ENCODE assay signal across 19 mouse cellular contexts in genomic region chr11:109034072-109034471, GRCm38 (mm10).
DNase-seq lines count a peak whose midpoint lies in the region; ATAC-seq and TF ChIP-seq lines count a peak whose summit lies in the region.
"Had no signal": no experiment of that assay in that cellular context is flagged by ENCODE, and none has a peak within 500 bp of the region (broad histone marks: within the 10 kb centered on the region; RNA-seq: fewer than 3 reads in every experiment).

No protein-coding gene starts in this region.

- no peak for DNase-seq in hindbrain, embryonic 10.5 days (ENCODE audit: low spot score)
- peak; percentile 62 for DNase-seq in lung, embryonic 14.5 days
- no peak for DNase-seq in lung, postnatal 25 days (ENCODE audit: low spot score)
- peak; percentile 46 to 50 for DNase-seq in right cerebral cortex, postnatal 10 days (ENCODE audit: low spot score in 2 of 2)
- no peak for DNase-seq in right cerebral cortex, postnatal 14 days
- peak; percentile 13 for DNase-seq in stomach, postnatal 0 days (ENCODE audit: low spot score)
- DNase-seq in embryo, embryonic 11 days: no peak
- DNase-seq: cerebellum, adult 2 months; gastrocnemius, postnatal 14 days; heart, adult 18-20 months; kidney, postnatal 36 days; liver, embryonic 13.5 days; lung, postnatal 10 days; right cerebral cortex, postnatal 25 days; thymus, postnatal 14 days had no signal

- H3K4me1 ChIP-seq in hindbrain, embryonic 10.5 days (replicated peaks): peaks cover 43% of the 10 kb centered on the region
- H3K4me1 ChIP-seq in hindbrain, embryonic 13.5 days (replicated peaks): peaks cover 25% of the 10 kb centered on the region
- H3K4me1 ChIP-seq in lung, embryonic 14.5 days (ENCODE audit: insufficient read depth): 0 out of 2 replicates have a peak, but pooled peaks cover 2% of the 10 kb centered on the region
- no peaks in the 10 kb centered on the region for H3K4me1 ChIP-seq in stomach, postnatal 0 days (replicated peaks; ENCODE audit: control insufficient read depth, insufficient read depth)
- H3K4me1 ChIP-seq: embryonic facial prominence, embryonic 12.5 days; liver, embryonic 13.5 days had no signal

- H3K9me3 ChIP-seq in hindbrain, embryonic 10.5 days: no peaks in the 10 kb centered on the region
- no peaks in the 10 kb centered on the region for H3K9me3 ChIP-seq in hindbrain, embryonic 13.5 days
- no peaks in the 10 kb centered on the region for H3K9me3 ChIP-seq in lung, embryonic 14.5 days (ENCODE audit: low read depth, low read length)
- no peaks in the 10 kb centered on the region for H3K9me3 ChIP-seq in stomach, postnatal 0 days (ENCODE audit: control insufficient read depth, low read length)
- H3K9me3 ChIP-seq: embryonic facial prominence, embryonic 12.5 days; heart, embryonic 13.5 days had no signal

- H3K4me2 ChIP-seq in hindbrain, embryonic 13.5 days: no peak overlapping the region
- no peak overlapping the region for H3K4me2 ChIP-seq in lung, embryonic 14.5 days
- H3K4me2 ChIP-seq in stomach, postnatal 0 days (replicated peaks; ENCODE audit: low read depth): no peak overlapping the region
- H3K4me2 ChIP-seq: embryonic facial prominence, embryonic 12.5 days; heart, embryonic 13.5 days; liver, embryonic 13.5 days had no signal

- H3K27me3 ChIP-seq in hindbrain, embryonic 10.5 days (ENCODE audit: insufficient read depth, poor library complexity, severe bottlenecking): peaks cover 6% of the 10 kb centered on the region; the same call in 1 of the 2 replicates
- H3K27me3 ChIP-seq in hindbrain, embryonic 13.5 days: no peaks in the 10 kb centered on the region
- no peaks in the 10 kb centered on the region for H3K27me3 ChIP-seq in lung, embryonic 14.5 days (ENCODE audit: insufficient read depth, low read length)
- H3K27me3 ChIP-seq in stomach, postnatal 0 days (ENCODE audit: control insufficient read depth, insufficient read depth, low read length): no peaks in the 10 kb centered on the region

- WGBS in hindbrain, embryonic 10.5 days: 87% methylated on average over 4 of the region's 4 CpGs
- WGBS in hindbrain, embryonic 13.5 days: 43% methylated on average over 4 of the region's 4 CpGs
- WGBS in lung, embryonic 14.5 days: 36% methylated on average over 4 of the region's 4 CpGs
- WGBS in stomach, postnatal 0 days: 32% methylated on average over 4 of the region's 4 CpGs

- peak overlapping the region; percentile 75 for H3K27ac ChIP-seq in hindbrain, embryonic 10.5 days
- H3K27ac ChIP-seq in hindbrain, embryonic 13.5 days: no peak overlapping the region
- no peak overlapping the region for H3K27ac ChIP-seq in lung, embryonic 14.5 days (ENCODE audit: low read depth)
- H3K27ac ChIP-seq in stomach, postnatal 0 days (replicated peaks): no peak overlapping the region
- H3K27ac ChIP-seq: embryonic facial prominence, embryonic 12.5 days; heart, embryonic 13.5 days; liver, embryonic 13.5 days had no signal

- ATAC-seq in hindbrain, embryonic 13.5 days (ENCODE audit: low FRiP score): no peak
- no peak for ATAC-seq in lung, embryonic 14.5 days (ENCODE audit: insufficient read depth)
- ATAC-seq in stomach, postnatal 0 days (ENCODE audit: low FRiP score, low TSS enrichment): no peak
- ATAC-seq: intestine, embryonic 16.5 days had no signal

- no peak for TF ChIP-seq CTCF in lung, embryonic 14.5 days (IDR thresholded peaks at IDR 0.05; ENCODE audit: low read depth)
- no peak for TF ChIP-seq CTCF in stomach, postnatal 0 days (IDR thresholded peaks at IDR 0.05; ENCODE audit: low read depth)

- no peaks in the 10 kb centered on the region for H3K36me3 ChIP-seq in hindbrain, embryonic 10.5 days
- H3K36me3 ChIP-seq in hindbrain, embryonic 13.5 days: no peaks in the 10 kb centered on the region
- H3K36me3 ChIP-seq in lung, embryonic 14.5 days (ENCODE audit: insufficient read depth): no peaks in the 10 kb centered on the region
- no peaks in the 10 kb centered on the region for H3K36me3 ChIP-seq in stomach, postnatal 0 days (ENCODE audit: control insufficient read depth, insufficient read depth, low read length)
- H3K36me3 ChIP-seq: embryonic facial prominence, embryonic 12.5 days; heart, embryonic 13.5 days; liver, embryonic 13.5 days had no signal

- H3K9ac ChIP-seq in hindbrain, embryonic 13.5 days: no peak overlapping the region
- H3K9ac ChIP-seq in lung, embryonic 14.5 days: no peak overlapping the region
- H3K9ac ChIP-seq in stomach, postnatal 0 days (ENCODE audit: low read length): no peak overlapping the region
- H3K9ac ChIP-seq: embryonic facial prominence, embryonic 12.5 days; heart, embryonic 13.5 days; liver, embryonic 13.5 days had no signal

- H3K4me3 ChIP-seq in hindbrain, embryonic 10.5 days: no peak overlapping the region
- no peak overlapping the region for H3K4me3 ChIP-seq in hindbrain, embryonic 13.5 days
- H3K4me3 ChIP-seq in lung, embryonic 14.5 days (ENCODE audit: low read depth, low read length): no peak overlapping the region
- no peak overlapping the region for H3K4me3 ChIP-seq in stomach, postnatal 0 days (ENCODE audit: low read depth, low read length)
- H3K4me3 ChIP-seq: embryonic facial prominence, embryonic 12.5 days; heart, embryonic 13.5 days; liver, embryonic 13.5 days had no signal

- no peak for TF ChIP-seq EP300 in stomach, postnatal 0 days (optimal IDR thresholded peaks at IDR 0.05)

Comparison
In these comparisons a context has a peak if more than half of its experiments do, and no peak if none do; other contexts are left out.
1. DNase-seq: peak in lung, embryonic 14.5 days (single experiment), right cerebral cortex, postnatal 10 days (2 of 2) and stomach, postnatal 0 days (single experiment); none in hindbrain, embryonic 10.5 days (single experiment), lung, postnatal 25 days (single experiment), right cerebral cortex, postnatal 14 days (single experiment) and embryo, embryonic 11 days (single experiment).